Mouse (Mus musculus) layer of hippocampus, postnatal 14 days (tissue): ENCODE results near the gene Ackr3. TPM values are rescaled to one million over a fixed set of nuclear protein-coding genes. Genes with fewer than 3 reads are reported as not detected.

Experiments used
- DNase-seq, 2 experiments: peaks; one replicate each; pipeline ENCODE4 v3.0.0; 2021 to 2022; ENCODE audit warnings: low spot score in 2 of 2, mixed read lengths in 1 of 2
- total RNA-seq, 2 experiments: library from RNA; stranded (reverse); gene quantifications; 2 replicates each; pipeline ENCODE4 v1.2.3; 2021

Ackr3 gene
- total RNA-seq, 2 experiments from 2014 or later, result 10.9 to 14.5 TPM

- DNase-seq, result no peak
Measured at GRCm38 (mm10) chr1:90251156-90251555, 47.4 kb downstream of the Ackr3 start.

- no peak for DNase-seq
Measured at GRCm38 (mm10) chr1:90253465-90253864, 49.7 kb downstream of the Ackr3 start.

GRCm38 (mm10) chr1:90258253-90258887 lies 54.6 kb downstream of the Ackr3 start:
- no peak for DNase-seq

DNA sequence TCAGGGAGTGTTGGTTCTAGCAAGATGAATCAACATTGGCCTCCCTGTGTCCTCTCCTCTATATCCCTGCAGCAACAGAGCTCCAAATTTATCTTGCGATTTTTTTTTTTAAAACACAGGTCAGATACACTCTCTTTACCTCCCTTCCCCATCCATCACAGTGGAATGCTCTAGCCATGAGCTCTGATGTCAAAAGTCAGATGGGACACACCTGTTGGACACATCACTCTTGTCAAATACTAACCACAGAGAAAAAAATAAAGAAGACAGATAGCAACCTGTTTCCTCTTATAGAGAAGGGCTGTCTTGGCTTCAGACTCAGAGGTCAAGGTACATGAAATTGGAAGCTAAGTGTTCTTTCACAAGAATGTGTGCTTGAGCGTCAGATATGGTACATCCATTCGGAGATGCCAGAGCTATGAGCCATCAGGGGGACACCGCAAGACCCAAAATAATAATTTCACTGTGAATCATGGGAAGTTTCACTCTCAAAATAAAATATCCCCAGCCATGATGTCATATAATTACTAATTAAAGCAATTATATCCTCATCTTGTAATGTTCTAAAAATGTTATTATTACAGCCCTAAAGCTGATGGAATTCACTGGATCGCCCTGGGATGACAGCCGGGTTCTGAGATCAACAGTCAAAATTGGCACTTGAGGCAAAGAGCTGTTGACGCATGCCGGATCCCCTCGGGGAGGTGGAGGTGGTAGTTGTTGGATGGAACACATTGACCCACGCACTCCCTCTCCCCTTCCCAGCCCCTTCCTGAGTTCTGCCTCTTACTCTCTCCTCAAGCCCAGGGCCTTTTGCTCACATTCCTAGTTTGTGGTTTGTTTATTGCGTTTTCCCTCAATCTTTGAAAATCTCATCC lies 57.2 kb downstream of the Ackr3 start:
- no peak for DNase-seq

- no peak for DNase-seq
Measured at GRCm38 (mm10) chr1:90262380-90262779, 58.6 kb downstream of the Ackr3 start.

Other genes with a start within 250 kb of the Ackr3 start
- gene Asb18, start 189.3 kb upstream of the Ackr3 start, total RNA-seq, result 1 to 10 TPM; 2.5 to 3.3 TPM
- gene Iqca, start 50.6 kb upstream of the Ackr3 start, total RNA-seq, result 1 to 10 TPM; 1.0 to 1.2 TPM